Mouse (Mus musculus) forebrain, embryonic 12.5 days (tissue): ENCODE measurements around the gene Rraga. TPM values are rescaled to one million over a fixed set of nuclear protein-coding genes. Genes with fewer than 3 reads are reported as not detected.
A peak's percentile ranks its signal among the peaks of the same experiment; 100 is the strongest.
"Not testable (repeated sequence)": the region's sequence is repeated elsewhere in the genome, so short reads cannot be mapped to it uniquely, and the experiment has no call there.

Experiments
- ATAC-seq: fragments of 200-750 bp; cut with Nextera tagmentation; 2 replicates; pipeline ENCODE4 v1.8.0; 2017; ENCODE audit warnings: moderate TSS enrichment; ENCODE audit not compliant: low FRiP score
- H3K27ac ChIP-seq: fragments of 300-500 bp; sonication (generic); 2 replicates; pipeline ENCODE4 v1.5.1; 2016; ENCODE audit warnings: mild to moderate bottlenecking
- H3K27me3 ChIP-seq: fragments of 300-500 bp; sonication (generic); 2 replicates; pipeline ENCODE4 v1.6.1; 2016; ENCODE audit warnings: mild to moderate bottlenecking
- H3K36me3 ChIP-seq: fragments of 300-500 bp; sonication (generic); replicated peaks from 2 replicates; pipeline ENCODE4 v1.6.1; 2016; ENCODE audit warnings: mild to moderate bottlenecking
- H3K4me1 ChIP-seq: fragments of 300-500 bp; sonication (generic); 2 replicates; pipeline ENCODE4 v1.6.1; 2016
- H3K4me2 ChIP-seq: fragments of 300-500 bp; sonication (generic); 2 replicates; pipeline ENCODE4 v1.6.1; 2016; ENCODE audit warnings: mild to moderate bottlenecking, moderate library complexity
- H3K4me3 ChIP-seq: fragments of 300-500 bp; sonication (generic); replicated peaks from 2 replicates; pipeline ENCODE4 v1.5.1; 2016; ENCODE audit warnings: mild to moderate bottlenecking
- H3K9ac ChIP-seq: fragments of 300-500 bp; sonication (generic); 2 replicates; pipeline ENCODE4 v1.6.1; 2016; ENCODE audit warnings: mild to moderate bottlenecking
- H3K9me3 ChIP-seq: fragments of 300-500 bp; sonication (generic); 2 replicates; pipeline ENCODE4 v1.6.1; 2016
- WGBS: fragments of 180-500 bp; shearing (Covaris S2); methylation state at CpG from one replicate; pipeline ENCODE4 v1.1.7; 2016; 5-methylcytosine and 5-hydroxymethylcytosine counted together
- polyA plus RNA-seq: library from polyadenylated mRNA; unstranded; fragments of >200 nt; fragmentation: Nextera tagmentation; extraction: Ambion mirVana; gene quantifications from 2 replicates; pipeline ENCODE4 v1.2.1, GENCODE M21; 2016

Gene Rraga
- polyA plus RNA-seq, 1 experiment from 2014 or later = 81.3 TPM

DNA sequence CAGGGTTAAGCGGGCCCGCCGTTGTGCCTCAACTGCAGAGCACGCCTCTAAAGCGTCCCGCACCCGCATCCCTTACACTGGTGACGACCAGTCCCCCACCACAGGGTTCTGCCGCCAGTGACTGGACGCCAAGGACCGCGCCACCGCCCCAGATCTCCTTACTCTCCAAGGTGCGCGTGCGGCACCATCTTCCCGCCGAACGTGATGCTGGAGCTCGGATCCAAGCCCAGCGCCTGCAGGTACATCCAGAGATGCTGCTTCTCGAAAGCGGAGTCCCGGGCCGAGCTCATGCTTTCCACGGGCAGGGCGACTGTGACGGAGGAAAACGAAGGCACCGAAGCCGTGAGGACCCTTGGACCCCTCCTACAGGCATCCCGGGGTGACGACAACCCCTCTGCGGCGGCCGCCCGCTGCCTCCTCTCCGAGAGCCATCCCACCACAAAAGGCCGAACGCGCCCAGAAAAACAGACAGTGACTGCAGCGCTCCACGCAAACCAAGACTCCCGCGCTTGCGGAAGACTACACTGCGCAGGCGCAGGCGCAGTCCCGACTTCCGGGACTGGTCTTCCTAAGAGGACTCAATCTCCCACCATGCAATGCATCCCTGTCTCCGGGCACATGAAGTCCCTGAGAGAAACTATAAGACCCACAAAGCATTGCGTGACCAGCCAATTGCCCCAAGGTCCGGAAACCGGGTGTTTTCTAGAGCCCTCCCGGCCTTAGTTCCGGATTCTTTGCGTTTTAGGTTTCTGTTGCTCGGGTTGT, 36.2 kb downstream of the Rraga start, which contains the start of gene Haus6:
Haus6 (minus strand) TSS at position 532 of the 765 bp plus-strand sequence.
- under 1% methylated on average over 59 of the region's 59 CpGs for WGBS
- no peaks in the 10 kb centered on the region for H3K9me3 ChIP-seq

DNA sequence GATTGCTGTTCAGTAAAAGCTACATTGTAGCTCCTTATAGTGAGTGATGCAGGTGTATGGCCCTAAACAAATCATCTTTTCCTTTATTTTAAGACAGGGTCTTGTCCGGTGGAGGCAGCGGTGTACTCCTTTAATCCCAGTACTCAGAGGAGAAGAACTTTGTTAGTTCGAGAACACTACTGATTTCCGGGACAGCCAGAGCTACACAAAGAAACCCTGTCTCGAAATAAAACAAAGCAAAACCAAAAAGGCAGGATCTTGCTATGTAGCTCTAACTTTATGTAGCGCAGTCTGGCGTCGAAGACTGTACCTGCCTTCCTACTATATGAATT, 36.8 kb downstream of the Rraga start:
- Histone ChIP-seq H3K4me1 (peaks cover 17% of the 10 kb centered on the region), H3K9me3 (no peaks in the 10 kb centered on the region), H3K27ac (peak overlapping the region; percentile 68), H3K4me2 (peak overlapping the region; percentile 78), H3K27me3 (no peaks in the 10 kb centered on the region), H3K36me3 (peaks cover 3% of the 10 kb centered on the region; the same call in 1 of the 2 replicates), H3K4me3 (peak overlapping the region; percentile 76), H3K9ac (peak overlapping the region; percentile 53)
- ATAC-seq = peak; percentile 40; the same call in 1 of the 2 replicates
- WGBS = 36% methylated on average over 8 of the region's 8 CpGs

More for the DNA sequence above, 36.2 kb downstream of the Rraga start, which contains the start of gene Haus6:
- Histone ChIP-seq H3K36me3 (peaks cover 7% of the 10 kb centered on the region; the same call in 1 of the 2 replicates), H3K4me2 (peak within 1 kb of the TSS; percentile 78), H3K9ac (peak within 1 kb of the TSS; percentile 79), H3K27me3 (no peaks in the 10 kb centered on the region), H3K4me3 (peak within 1 kb of the TSS; percentile 76), H3K27ac (peak within 1 kb of the TSS; percentile 72), H3K4me1 (peaks cover 17% of the 10 kb centered on the region)
- ATAC-seq = peak; percentile 99

DNA sequence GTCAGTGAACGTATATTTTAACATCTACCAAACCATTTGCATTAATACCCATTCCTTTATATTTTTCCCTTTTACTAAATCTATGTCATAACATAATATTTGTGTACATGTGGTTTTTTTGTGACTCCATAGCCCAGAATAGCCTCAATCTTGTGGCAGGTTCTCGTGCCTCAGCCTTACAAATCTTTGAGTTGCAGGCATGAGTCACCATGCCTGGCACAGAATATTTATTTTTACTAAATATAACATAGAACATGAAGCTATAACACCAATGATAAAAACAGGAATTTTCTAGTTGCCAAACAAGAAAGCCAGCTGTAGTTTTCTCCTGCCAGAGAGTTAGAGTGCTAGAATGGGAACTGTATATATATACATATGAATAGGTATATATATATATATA, 45.0 kb downstream of the Rraga start:
- H3K4me3 ChIP-seq = no peak overlapping the region
- 80% methylated on average over 2 of the region's 2 CpGs for WGBS
- no peak overlapping the region for H3K27ac ChIP-seq
- no peaks in the 10 kb centered on the region for H3K27me3 ChIP-seq
- no peaks in the 10 kb centered on the region for H3K4me1 ChIP-seq
- H3K9me3 ChIP-seq = no peaks in the 10 kb centered on the region
- no peak overlapping the region for H3K9ac ChIP-seq
- no peak for ATAC-seq
- H3K36me3 ChIP-seq = no peaks in the 10 kb centered on the region
- H3K4me2 ChIP-seq = no peak overlapping the region

DNA sequence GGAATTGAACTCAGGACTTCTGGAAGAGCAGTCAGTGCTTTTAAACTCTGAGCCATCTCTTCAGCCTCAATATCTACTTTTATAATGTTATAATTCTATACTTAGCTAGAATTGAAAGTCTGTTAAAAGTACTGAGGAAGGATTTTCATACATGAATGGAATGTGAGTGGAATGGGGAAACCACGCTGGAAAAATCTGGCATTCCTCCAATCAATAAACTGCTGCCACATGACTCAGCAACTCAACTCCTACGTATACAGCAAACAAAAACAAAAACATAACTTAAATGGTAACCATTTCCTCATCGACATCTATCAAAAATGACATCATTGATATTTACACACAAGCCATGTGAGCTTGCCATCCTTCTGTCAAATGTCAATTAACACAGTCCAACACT, 46.6 kb downstream of the Rraga start:
- 73% methylated on average over 3 of the region's 3 CpGs for WGBS
- Histone ChIP-seq H3K9me3 (no peaks in the 10 kb centered on the region), H3K4me3 (no peak overlapping the region), H3K4me2 (no peak overlapping the region), H3K27me3 (no peaks in the 10 kb centered on the region), H3K4me1 (no peaks in the 10 kb centered on the region), H3K27ac (no peak overlapping the region), H3K9ac (no peak overlapping the region), H3K36me3 (no peaks in the 10 kb centered on the region)
- no peak for ATAC-seq

DNA sequence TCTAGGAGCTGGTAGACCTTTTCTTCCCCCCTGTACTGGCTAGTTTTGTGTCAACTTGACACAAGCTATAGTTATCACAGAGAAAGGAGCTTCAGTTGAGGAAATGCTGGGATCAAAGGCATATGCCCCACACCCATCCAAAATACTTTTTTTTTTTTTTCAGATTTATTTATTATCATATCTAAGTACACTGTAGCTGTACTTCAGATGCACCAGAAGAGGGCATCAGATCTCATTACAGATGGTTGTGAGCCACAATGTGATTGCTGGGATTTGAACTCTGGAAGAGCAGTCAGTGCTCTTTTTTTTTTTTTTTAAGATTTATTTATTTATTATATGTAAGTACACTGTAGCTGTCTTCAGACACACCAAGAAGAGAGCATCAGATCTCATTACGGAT, 47.1 kb downstream of the Rraga start:
- H3K27ac ChIP-seq, H3K4me3 ChIP-seq, H3K36me3 ChIP-seq, H3K9ac ChIP-seq, H3K4me2 ChIP-seq, ATAC-seq, H3K27me3 ChIP-seq, H3K4me1 ChIP-seq, H3K9me3 ChIP-seq: not testable (repeated sequence)
- WGBS = 94% methylated on average over 1 of the region's 1 CpGs

DNA sequence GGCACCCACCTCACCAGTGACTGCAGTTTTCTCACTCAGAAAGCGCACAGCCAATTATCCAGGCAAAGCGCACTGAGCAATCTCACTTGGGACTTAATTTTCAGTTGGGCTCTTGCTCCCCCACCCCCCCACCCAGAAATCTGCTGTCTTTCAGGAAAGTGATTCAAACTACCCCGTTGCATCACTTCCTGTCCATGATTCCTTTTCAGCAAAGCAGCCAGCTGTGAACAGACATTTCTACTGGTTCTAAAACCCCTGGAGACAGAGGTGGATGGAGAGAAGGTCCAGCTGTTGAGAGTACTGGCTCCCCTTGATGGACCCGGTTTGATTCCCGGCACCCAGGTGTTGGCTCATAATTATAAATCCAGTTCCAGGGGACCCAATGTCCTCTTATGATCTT, 50.0 kb downstream of the Rraga start:
- WGBS = 92% methylated on average over 5 of the region's 5 CpGs
- no peak overlapping the region for H3K27ac ChIP-seq
- H3K9ac ChIP-seq = no peak overlapping the region
- H3K4me2 ChIP-seq = no peak overlapping the region
- no peak overlapping the region for H3K4me3 ChIP-seq
- no peaks in the 10 kb centered on the region for H3K27me3 ChIP-seq
- no peaks in the 10 kb centered on the region for H3K4me1 ChIP-seq
- ATAC-seq = no peak
- H3K36me3 ChIP-seq = no peaks in the 10 kb centered on the region
- no peaks in the 10 kb centered on the region for H3K9me3 ChIP-seq

DNA sequence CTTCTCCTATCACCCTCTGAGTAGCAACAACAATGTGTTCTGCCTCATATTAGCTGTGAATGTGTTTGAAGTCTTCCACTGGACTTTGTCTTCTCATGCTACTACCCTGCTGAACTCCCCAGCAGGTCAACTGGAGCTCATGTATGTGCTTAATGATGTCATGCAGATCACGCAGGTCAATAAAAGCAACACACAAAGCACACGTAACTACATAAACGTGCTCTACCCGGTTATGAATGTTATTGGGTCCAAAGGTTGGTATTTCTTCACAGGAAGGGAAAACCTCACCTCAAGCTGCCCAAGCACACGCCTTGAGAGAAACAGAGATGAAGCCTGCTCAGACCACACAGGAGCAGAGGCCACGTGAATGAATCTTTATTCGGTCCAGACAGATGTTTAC, 51.0 kb downstream of the Rraga start:
- not testable (repeated sequence) for H3K9ac ChIP-seq, H3K4me1 ChIP-seq, H3K27me3 ChIP-seq, H3K4me3 ChIP-seq, H3K36me3 ChIP-seq, H3K4me2 ChIP-seq, H3K27ac ChIP-seq, ATAC-seq, H3K9me3 ChIP-seq
- WGBS = 95% methylated on average over 7 of the region's 7 CpGs

Other genes with a start within 250 kb of the Rraga start
- gene Saxo1, start 17.3 kb upstream of the Rraga start, polyA plus RNA-seq = not detected in 2 replicates
- gene Haus6, start 36.4 kb downstream of the Rraga start, polyA plus RNA-seq = 26.4 and 27.4 TPM in 2 replicates
- 44.8 and 46.7 TPM in 2 replicates for gene Plin2, start 94.4 kb downstream of the Rraga start, polyA plus RNA-seq
- gene Dennd4c, start 172.9 kb downstream of the Rraga start, polyA plus RNA-seq = 7.3 and 8.6 TPM in 2 replicates